Mouse (Mus musculus) gastrocnemius, postnatal 4 days (tissue): Measurements from ENCODE around the gene Olfr1335. TPM values are rescaled to one million over a fixed set of nuclear protein-coding genes. Genes with fewer than 3 reads are reported as not detected.
"Not testable (repeated sequence)": the region's sequence is repeated elsewhere in the genome, so short reads cannot be mapped to it uniquely, and the experiment has no call there.

ENCODE experiments used
- DNase-seq, 2 experiments: peaks; one replicate each; pipeline ENCODE4 v3.0.0; 2021 to 2022; ENCODE audit warnings: low spot score in 2 of 2, mixed read lengths in 2 of 2
- long read RNA-seq, 2 experiments: library from polyadenylated mRNA; stranded (forward); transcript quantifications; one replicate each; pipeline ENCODE4 v2.0.0; 2021
- total RNA-seq, 2 experiments: library from RNA; stranded (reverse); gene quantifications; 2 replicates each; pipeline ENCODE4 v1.2.3; 2021

Gene Olfr1335
- not detected for total RNA-seq
- long read RNA-seq, experiment 1, result 0 reads
- long read RNA-seq, experiment 2, result 0 reads

- no peak for DNase-seq
Measured at GRCm38 (mm10) chr4:118809844-118810243, at the start of gene Olfr1335. Gene Olfr1335, minus strand, starts transcription at chr4:118809944.

- DNase-seq, result no peak
Measured at GRCm38 (mm10) chr4:118836179-118836578, 26.4 kb upstream of the Olfr1335 start, which contains the start of gene Olfr1333. Gene Olfr1333, minus strand, starts transcription at chr4:118836279.

GRCm38 (mm10) chr4:118818921-118819320 lies 9.2 kb upstream of the Olfr1335 start:
- no peak for DNase-seq

- DNase-seq, result not testable (repeated sequence)
Measured at GRCm38 (mm10) chr4:118792796-118793195, 16.9 kb downstream of the Olfr1335 start.

- no peak for DNase-seq
Measured at GRCm38 (mm10) chr4:118782486-118782885, 27.3 kb downstream of the Olfr1335 start, which contains the start of gene Olfr1337. Gene Olfr1337, minus strand, starts transcription at chr4:118782586.

Other genes with a start within 250 kb of the Olfr1335 start
- gene Cfap57, start 189.2 kb downstream of the Olfr1335 start, total RNA-seq, result not detected
- 10 to 100 TPM; 55.1 to 56.9 TPM for gene Ebna1bp2, start 189.1 kb downstream of the Olfr1335 start, total RNA-seq
- not detected for gene Olfr62, start 151.0 kb downstream of the Olfr1335 start, total RNA-seq
- gene Olfr1342, start 117.2 kb downstream of the Olfr1335 start, total RNA-seq, result not detected
- not detected for gene Olfr1341, start 106.4 kb downstream of the Olfr1335 start, total RNA-seq
- not detected for gene Olfr1340, start 89.8 kb downstream of the Olfr1335 start, total RNA-seq
- not detected for gene Olfr1339, start 77.8 kb downstream of the Olfr1335 start, total RNA-seq
- not detected for gene Olfr1338, start 51.2 kb downstream of the Olfr1335 start, total RNA-seq
- not detected for gene Olfr1337, start 27.4 kb downstream of the Olfr1335 start, total RNA-seq
- gene Olfr1333, start 26.3 kb upstream of the Olfr1335 start, total RNA-seq, result not detected
- gene Olfr1331, start 54.7 kb upstream of the Olfr1335 start, total RNA-seq, result not detected
- not detected for gene Olfr1330, start 78.7 kb upstream of the Olfr1335 start, total RNA-seq
- gene Olfr1329, start 107.5 kb upstream of the Olfr1335 start, total RNA-seq, result not detected
- not detected for gene Olfr1328, start 128.7 kb upstream of the Olfr1335 start, total RNA-seq
- gene Lao1, start 151.6 kb upstream of the Olfr1335 start, total RNA-seq, result not detected